Mouse (Mus musculus): ENCODE results near the gene Rgp1.

GRCm38 (mm10) chr4:43561436-43561996 lies 17.0 kb upstream of the Rgp1 start:
- no peak for TF ChIP-seq CTCF (IDR thresholded peaks at IDR 0.05; ENCODE audit: low read depth)
- no peak for TF ChIP-seq EP300 (IDR thresholded peaks at IDR 0.05; ENCODE audit: low read depth)
